ENCODE assay signal across 9 mouse cellular contexts in the genomic region with DNA sequence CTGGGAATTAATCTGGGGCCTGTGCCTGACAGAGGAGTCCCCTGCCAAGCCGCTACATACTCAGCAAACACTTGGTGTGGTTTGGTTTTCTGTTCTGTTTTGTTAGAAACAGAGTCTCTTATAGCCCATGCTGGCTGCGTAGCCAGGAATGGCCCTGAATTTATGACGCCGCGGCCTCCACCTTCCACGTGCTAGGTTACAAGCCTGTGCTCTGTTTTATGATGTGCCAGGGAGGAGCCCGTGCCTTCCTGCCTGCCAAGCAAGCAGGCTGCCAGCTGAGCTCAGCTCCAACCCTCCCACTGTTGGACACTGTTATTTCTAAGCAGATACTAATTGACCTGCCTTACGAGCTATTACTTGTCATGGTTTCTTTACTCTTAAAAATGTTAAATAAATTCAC.
DNase-seq lines count a peak whose midpoint lies in the region; ATAC-seq lines count a peak whose summit lies in the region.
"Had no signal": no experiment of that assay in that cellular context is flagged by ENCODE, and none has a peak within 500 bp of the region (broad histone marks: within the 10 kb centered on the region; RNA-seq: fewer than 3 reads in every experiment).

No protein-coding gene starts in this region.

- H3K4me3 ChIP-seq in hindbrain, embryonic 16.5 days (ENCODE audit: low read length) = no peak overlapping the region
- no peak overlapping the region for H3K4me3 ChIP-seq in hindbrain, embryonic 14.5 days (replicated peaks; ENCODE audit: low read length)

- WGBS in hindbrain, embryonic 16.5 days = 70% methylated on average over 8 of the region's 8 CpGs
- 78% methylated on average over 8 of the region's 8 CpGs for WGBS in hindbrain, embryonic 14.5 days

- no peaks in the 10 kb centered on the region for H3K4me1 ChIP-seq in hindbrain, embryonic 16.5 days (ENCODE audit: control insufficient read depth, insufficient read depth, low read depth, low read length)
- no peaks in the 10 kb centered on the region; the same call in 1 of the 2 replicates for H3K4me1 ChIP-seq in hindbrain, embryonic 14.5 days (replicated peaks; ENCODE audit: control insufficient read depth, insufficient read depth, low read length)

- H3K27me3 ChIP-seq in hindbrain, embryonic 16.5 days (replicated peaks; ENCODE audit: control insufficient read depth, insufficient read depth, low read length) = no peaks in the 10 kb centered on the region
- no peaks in the 10 kb centered on the region for H3K27me3 ChIP-seq in hindbrain, embryonic 14.5 days (ENCODE audit: control insufficient read depth, insufficient read depth, low read length)

- H3K4me2 ChIP-seq in hindbrain, embryonic 16.5 days (ENCODE audit: low read length) = no peak overlapping the region
- no peak overlapping the region for H3K4me2 ChIP-seq in hindbrain, embryonic 14.5 days (replicated peaks)
- H3K4me2 ChIP-seq: lung, embryonic 14.5 days had no signal

- no peak overlapping the region for H3K27ac ChIP-seq in hindbrain, embryonic 16.5 days (ENCODE audit: low read depth, low read length)
- no peak overlapping the region for H3K27ac ChIP-seq in hindbrain, embryonic 14.5 days

- no peaks in the 10 kb centered on the region for H3K36me3 ChIP-seq in hindbrain, embryonic 16.5 days (ENCODE audit: control insufficient read depth, insufficient read depth, low read length)
- H3K36me3 ChIP-seq in hindbrain, embryonic 14.5 days (replicated peaks; ENCODE audit: control insufficient read depth, insufficient read depth) = no peaks in the 10 kb centered on the region

- no peaks in the 10 kb centered on the region for H3K9me3 ChIP-seq in hindbrain, embryonic 16.5 days (ENCODE audit: control insufficient read depth, low read length)
- H3K9me3 ChIP-seq in hindbrain, embryonic 14.5 days (ENCODE audit: control insufficient read depth, low read length) = no peaks in the 10 kb centered on the region

- no peak overlapping the region for H3K9ac ChIP-seq in hindbrain, embryonic 16.5 days (ENCODE audit: low read depth, low read length)
- H3K9ac ChIP-seq in hindbrain, embryonic 14.5 days = no peak overlapping the region
- H3K9ac ChIP-seq: lung, embryonic 14.5 days had no signal

- DNase-seq in hindbrain, embryonic 14.5 days (ENCODE audit: low spot score) = no peak
- DNase-seq in Muller cell, postnatal 12 days (ENCODE audit: inconsistent ontology term) = peak; percentile 30
- DNase-seq in adrenal gland, postnatal 25 days = peak; percentile 70
- DNase-seq in kidney, adult 9 months = peak; percentile 28
- DNase-seq in thymus, postnatal 4 days = no peak
- DNase-seq: lung, embryonic 14.5 days had no signal

- ATAC-seq in hindbrain, embryonic 16.5 days = peak; percentile 73
- ATAC-seq in hindbrain, embryonic 14.5 days (ENCODE audit: low FRiP score) = no peak
- no peak for ATAC-seq in monocyte, adult 5-6 weeks (replicated peaks; ENCODE audit: insufficient number of reproducible peaks, low FRiP score, low TSS enrichment, poor library complexity, severe bottlenecking)
- no peak for ATAC-seq in inflammation-experienced regulatory T-cells, adult 6 months

Comparison
In these comparisons a context has a peak if more than half of its experiments do, and no peak if none do; other contexts are left out.
1. DNase-seq: peak in Muller cell, postnatal 12 days (single experiment), adrenal gland, postnatal 25 days (single experiment) and kidney, adult 9 months (single experiment); none in hindbrain, embryonic 14.5 days (single experiment) and thymus, postnatal 4 days (single experiment).